Comparison of ENCODE assay signal across 9 mouse cellular contexts in genomic region chr11:120722067-120722630, GRCm38 (mm10). TPM values are rescaled to one million over a fixed set of nuclear protein-coding genes. Genes with fewer than 3 reads are reported as not detected.
A peak's percentile ranks its signal among the peaks of the same experiment; 100 is the strongest.
DNase-seq lines count a peak whose midpoint lies in the region; ATAC-seq and TF ChIP-seq lines count a peak whose summit lies in the region.
"Had no signal": no experiment of that assay in that cellular context is flagged by ENCODE, and none has a peak within 500 bp of the region (broad histone marks: within the 10 kb centered on the region; RNA-seq: fewer than 3 reads in every experiment).

No protein-coding gene starts in this region.

- H3K36me3 ChIP-seq in liver, adult 2 months (ENCODE audit: control insufficient read depth, insufficient read depth, low read length), result peaks cover 4% of the 10 kb centered on the region
- H3K36me3 ChIP-seq in embryonic facial prominence, embryonic 14.5 days (ENCODE audit: control insufficient read depth, insufficient read depth, low read length), result peaks cover 32% of the 10 kb centered on the region
- H3K36me3 ChIP-seq in intestine, embryonic 14.5 days (ENCODE audit: control insufficient read depth, insufficient read depth, low read length), result peaks cover 24% of the 10 kb centered on the region
- peaks cover 30% of the 10 kb centered on the region for H3K36me3 ChIP-seq in midbrain, postnatal 0 days (ENCODE audit: insufficient read depth, low read length)

- H3K4me1 ChIP-seq in liver, adult 2 months (ENCODE audit: control insufficient read depth, insufficient read depth, low read length), result peaks cover 11% of the 10 kb centered on the region; the same call in 1 of the 2 replicates
- H3K4me1 ChIP-seq in embryonic facial prominence, embryonic 14.5 days (ENCODE audit: control insufficient read depth, insufficient read depth, low read length), result peaks cover 19% of the 10 kb centered on the region
- peaks cover 20% of the 10 kb centered on the region for H3K4me1 ChIP-seq in intestine, embryonic 14.5 days (replicated peaks; ENCODE audit: control insufficient read depth, insufficient read depth, low read length)
- peaks cover 12% of the 10 kb centered on the region; the same call in 1 of the 2 replicates for H3K4me1 ChIP-seq in midbrain, postnatal 0 days (ENCODE audit: insufficient read depth, low read length)

- H3K79me2 ChIP-seq in liver, adult 2 months (ENCODE audit: control insufficient read depth, insufficient read depth, low read length), result no peaks in the 10 kb centered on the region

- H3K9ac ChIP-seq in liver, adult 2 months (ENCODE audit: low read depth, low read length), result peak overlapping the region; percentile 67; the same call in 1 of the 2 replicates
- peak overlapping the region; percentile 77 for H3K9ac ChIP-seq in embryonic facial prominence, embryonic 14.5 days (ENCODE audit: low read depth, low read length)
- peak overlapping the region; percentile 64 for H3K9ac ChIP-seq in intestine, embryonic 14.5 days (ENCODE audit: low read length)
- peak overlapping the region; percentile 93 for H3K9ac ChIP-seq in midbrain, postnatal 0 days (replicated peaks; ENCODE audit: low read length, poor library complexity, severe bottlenecking)

- H3K9me3 ChIP-seq in embryonic facial prominence, embryonic 14.5 days (ENCODE audit: control insufficient read depth, low read length), result no peaks in the 10 kb centered on the region
- H3K9me3 ChIP-seq in intestine, embryonic 14.5 days (ENCODE audit: control insufficient read depth, low read length), result no peaks in the 10 kb centered on the region
- no peaks in the 10 kb centered on the region for H3K9me3 ChIP-seq in midbrain, postnatal 0 days (ENCODE audit: low read length)

- peak overlapping the region; percentile 99 for H3K4me2 ChIP-seq in embryonic facial prominence, embryonic 14.5 days (ENCODE audit: low read depth, low read length)
- H3K4me2 ChIP-seq in intestine, embryonic 14.5 days (ENCODE audit: low read length), result peak overlapping the region; percentile 99
- H3K4me2 ChIP-seq in midbrain, postnatal 0 days (ENCODE audit: low read depth, low read length, poor library complexity, severe bottlenecking), result peak overlapping the region; percentile 91

- H3K4me3 ChIP-seq in liver, adult 2 months (ENCODE audit: insufficient read depth, low read depth, low read length), result peak overlapping the region; percentile 42; the same call in 1 of the 2 replicates
- peak overlapping the region; percentile 67 for H3K4me3 ChIP-seq in embryonic facial prominence, embryonic 14.5 days (ENCODE audit: low read depth, low read length)
- peak overlapping the region; percentile 58 for H3K4me3 ChIP-seq in intestine, embryonic 14.5 days (ENCODE audit: low read depth, low read length)
- H3K4me3 ChIP-seq in midbrain, postnatal 0 days (ENCODE audit: low read depth, low read length), result peak overlapping the region; percentile 79

- TF ChIP-seq CTCF in liver, adult 2 months (IDR thresholded peaks at IDR 0.05; ENCODE audit: low read depth, low read length), result no peak
- TF ChIP-seq CTCF in midbrain, postnatal 0 days (IDR thresholded peaks at IDR 0.05), result peak; percentile 44

- no peak; the same call in 1 of the 2 replicates for ATAC-seq in embryonic facial prominence, embryonic 14.5 days (ENCODE audit: low read depth)
- peak; percentile 3 for ATAC-seq in intestine, embryonic 14.5 days (replicated peaks; ENCODE audit: low FRiP score, low TSS enrichment, low read depth)
- ATAC-seq in midbrain, postnatal 0 days (ENCODE audit: low FRiP score), result peak; percentile 15; the same call in 1 of the 2 replicates

- no peak for DNase-seq in liver, adult 2 months (ENCODE audit: extremely low read depth, low read depth, low spot score)
- DNase-seq in liver, result no peak
- DNase-seq in embryonic facial prominence, embryonic 14.5 days (ENCODE audit: low spot score), result no peak
- DNase-seq in intestine, embryonic 14.5 days (ENCODE audit: low spot score), result no peak
- DNase-seq in midbrain, postnatal 0 days (ENCODE audit: low spot score), result peak; percentile 29
- no peak for DNase-seq in adrenal gland, postnatal 36 days
- no peak for DNase-seq in left cerebral cortex, adult 8-10 months (ENCODE audit: low spot score in 2 of 2)
- no peak for DNase-seq in embryo, embryonic 9.5 days (ENCODE audit: extremely low spot score)

- H3K27ac ChIP-seq in liver, adult 2 months (replicated peaks; ENCODE audit: insufficient read depth, low read depth, low read length), result no peak overlapping the region
- H3K27ac ChIP-seq in embryonic facial prominence, embryonic 14.5 days (replicated peaks; ENCODE audit: low read depth, low read length), result no peak overlapping the region
- no peak overlapping the region for H3K27ac ChIP-seq in intestine, embryonic 14.5 days (ENCODE audit: low read depth)
- peak overlapping the region; percentile 65 for H3K27ac ChIP-seq in midbrain, postnatal 0 days (ENCODE audit: low read depth, low read length)
- H3K27ac ChIP-seq: macrophage had no signal

- 0 out of 2 replicates have a peak, but pooled peaks have one; percentile 9 for TF ChIP-seq POLR2A in liver, adult 2 months (IDR thresholded peaks at IDR 0.05; ENCODE audit: extremely low read depth, insufficient read depth, low read length)

- WGBS in liver, adult 2 months, result 20% methylated on average over 21 of the region's 21 CpGs
- WGBS in embryonic facial prominence, embryonic 14.5 days, result 20% methylated on average over 19 of the region's 21 CpGs
- WGBS in intestine, embryonic 14.5 days, result 22% methylated on average over 21 of the region's 21 CpGs
- 16% methylated on average over 21 of the region's 21 CpGs for WGBS in midbrain, postnatal 0 days

- no peaks in the 10 kb centered on the region for H3K27me3 ChIP-seq in liver, adult 2 months (ENCODE audit: control insufficient read depth, insufficient read depth, low read length)
- no peaks in the 10 kb centered on the region for H3K27me3 ChIP-seq in embryonic facial prominence, embryonic 14.5 days (replicated peaks; ENCODE audit: control insufficient read depth, insufficient read depth, low read length)
- H3K27me3 ChIP-seq in intestine, embryonic 14.5 days (replicated peaks; ENCODE audit: control insufficient read depth, insufficient read depth, low read length), result peaks cover 8% of the 10 kb centered on the region; the same call in 1 of the 2 replicates
- H3K27me3 ChIP-seq in midbrain, postnatal 0 days (ENCODE audit: insufficient read depth, low read length), result no peaks in the 10 kb centered on the region

RNA-seq across cellular contexts. Expression of gene Rac3, which starts 0.9 kb away (rescaled TPM):
- total RNA-seq in liver, adult 2 months (2014; rRNA removed), result 0.20 and 0.55 TPM in 2 replicates
- 0.72 and 1.1 TPM in 2 replicates for polyA plus RNA-seq in liver, adult 2 months (2012; rRNA removed)
- 16.5 and 16.6 TPM in 2 replicates for polyA plus RNA-seq in embryonic facial prominence, embryonic 14.5 days (2014; fragmentation: Nextera tagmentation; extraction: Ambion mirVana)
- 9.4 and 10.2 TPM in 2 replicates for polyA plus RNA-seq in intestine, embryonic 14.5 days (2014; fragmentation: Nextera tagmentation; extraction: Ambion mirVana)
- total RNA-seq in midbrain, postnatal 0 days (2014; rRNA removed), result 766 and 788 TPM in 2 replicates
- polyA plus RNA-seq in midbrain, postnatal 0 days (2015; fragmentation: Nextera tagmentation; extraction: Ambion mirVana), result 808 and 853 TPM in 2 replicates
- 10 to 100 TPM in 1 of 2 experiments, 1 to 10 TPM in 1; 8.2 to 17.0 TPM for total RNA-seq in adrenal gland, postnatal 36 days (2021)
- total RNA-seq in left cerebral cortex, adult 8-10 months (2022), result 10 to 100 TPM; 39.2 to 40.0 (median 39.6) TPM

RNA-seq across cellular contexts. Expression of gene Dcxr, which starts 4.9 kb away (rescaled TPM):
- total RNA-seq in liver, adult 2 months (2014; rRNA removed), result 215 and 230 TPM in 2 replicates
- polyA plus RNA-seq in liver, adult 2 months (2012; rRNA removed), result 512 and 554 TPM in 2 replicates
- polyA plus RNA-seq in embryonic facial prominence, embryonic 14.5 days (2014; fragmentation: Nextera tagmentation; extraction: Ambion mirVana), result 23.5 and 27.0 TPM in 2 replicates
- 25.3 and 25.8 TPM in 2 replicates for polyA plus RNA-seq in intestine, embryonic 14.5 days (2014; fragmentation: Nextera tagmentation; extraction: Ambion mirVana)
- total RNA-seq in midbrain, postnatal 0 days (2014; rRNA removed), result 6.9 and 11.2 TPM in 2 replicates
- polyA plus RNA-seq in midbrain, postnatal 0 days (2015; fragmentation: Nextera tagmentation; extraction: Ambion mirVana), result 9.9 and 12.3 TPM in 2 replicates
- total RNA-seq in adrenal gland, postnatal 36 days (2021), result 10 to 100 TPM; 31.8 to 77.7 TPM
- 10 to 100 TPM in 2 of 4 experiments, 1 to 10 TPM in 2; 7.9 to 12.9 (median 9.4) TPM for total RNA-seq in left cerebral cortex, adult 8-10 months (2022)

RNA-seq across cellular contexts. Expression of gene Lrrc45, which starts 8.4 kb away (rescaled TPM):
- total RNA-seq in liver, adult 2 months (2014; rRNA removed), result 4.4 and 5.1 TPM in 2 replicates
- polyA plus RNA-seq in liver, adult 2 months (2012; rRNA removed), result 7.4 and 9.8 TPM in 2 replicates
- polyA plus RNA-seq in embryonic facial prominence, embryonic 14.5 days (2014; fragmentation: Nextera tagmentation; extraction: Ambion mirVana), result 46.5 and 50.7 TPM in 2 replicates
- 42.8 and 44.9 TPM in 2 replicates for polyA plus RNA-seq in intestine, embryonic 14.5 days (2014; fragmentation: Nextera tagmentation; extraction: Ambion mirVana)
- 44.8 and 47.8 TPM in 2 replicates for total RNA-seq in midbrain, postnatal 0 days (2014; rRNA removed)
- 46.8 and 51.0 TPM in 2 replicates for polyA plus RNA-seq in midbrain, postnatal 0 days (2015; fragmentation: Nextera tagmentation; extraction: Ambion mirVana)
- 10 to 100 TPM; 24.3 to 27.7 TPM for total RNA-seq in adrenal gland, postnatal 36 days (2021)
- 10 to 100 TPM; 39.8 to 56.7 (median 51.2) TPM for total RNA-seq in left cerebral cortex, adult 8-10 months (2022)

RNA-seq across cellular contexts. Expression of gene Cenpx, which starts 8.6 kb away (rescaled TPM):
- total RNA-seq in liver, adult 2 months (2014; rRNA removed), result 20.3 and 20.5 TPM in 2 replicates
- polyA plus RNA-seq in liver, adult 2 months (2012; rRNA removed), result 63.4 and 74.6 TPM in 2 replicates
- 139 and 145 TPM in 2 replicates for polyA plus RNA-seq in embryonic facial prominence, embryonic 14.5 days (2014; fragmentation: Nextera tagmentation; extraction: Ambion mirVana)
- polyA plus RNA-seq in intestine, embryonic 14.5 days (2014; fragmentation: Nextera tagmentation; extraction: Ambion mirVana), result 178 TPM in 2 replicates
- total RNA-seq in midbrain, postnatal 0 days (2014; rRNA removed), result 70.8 and 76.0 TPM in 2 replicates
- 94.5 and 94.6 TPM in 2 replicates for polyA plus RNA-seq in midbrain, postnatal 0 days (2015; fragmentation: Nextera tagmentation; extraction: Ambion mirVana)
- 10 to 100 TPM; 52.1 to 60.4 TPM for total RNA-seq in adrenal gland, postnatal 36 days (2021)
- total RNA-seq in left cerebral cortex, adult 8-10 months (2022), result 10 to 100 TPM; 19.2 to 23.3 (median 22.2) TPM

RNA-seq across cellular contexts. Expression of gene Cbr2, which starts 9.8 kb away (rescaled TPM):
- not detected in 2 replicates for total RNA-seq in liver, adult 2 months (2014; rRNA removed)
- polyA plus RNA-seq in liver, adult 2 months (2012; rRNA removed), result 0.28 and 0.86 TPM in 2 replicates
- polyA plus RNA-seq in embryonic facial prominence, embryonic 14.5 days (2014; fragmentation: Nextera tagmentation; extraction: Ambion mirVana), result 58.3 and 113 TPM in 2 replicates
- polyA plus RNA-seq in intestine, embryonic 14.5 days (2014; fragmentation: Nextera tagmentation; extraction: Ambion mirVana), result 0.70 TPM in 1 of 2 replicates, not detected in the other
- 3.6 and 5.2 TPM in 2 replicates for total RNA-seq in midbrain, postnatal 0 days (2014; rRNA removed)
- polyA plus RNA-seq in midbrain, postnatal 0 days (2015; fragmentation: Nextera tagmentation; extraction: Ambion mirVana), result 4.0 and 4.4 TPM in 2 replicates
- total RNA-seq in adrenal gland, postnatal 36 days (2021), result 1 to 10 TPM; 5.0 to 7.8 TPM
- total RNA-seq in left cerebral cortex, adult 8-10 months (2022), result 1 to 10 TPM in 3 of 4 experiments, under 1 TPM in 1; 0.99 to 2.7 (median 1.9) TPM

Comparison
In these comparisons a context has a peak if more than half of its experiments do, and no peak if none do; other contexts are left out.
1. RNA of gene Rac3, which starts 0.9 kb away (total RNA-seq): 766 to 788 TPM in midbrain, postnatal 0 days; 39.2 to 40.0 TPM in left cerebral cortex, adult 8-10 months, 8.2 to 17.0 TPM in adrenal gland, postnatal 36 days and 0.20 to 0.55 TPM in liver, adult 2 months; every median in the first group is over 10 times any median in the second.
2. Peak in every context shown above with its lines, with median percentiles within 50 percentile points of each other: H3K4me3 ChIP-seq, H3K9ac ChIP-seq and H3K4me2 ChIP-seq.